Mouse (Mus musculus) R1 (cell line): ENCODE results near the gene Tekt5.
A peak's percentile ranks its signal among the peaks of the same experiment; 100 is the strongest.

ENCODE experiments used
- DNase-seq: peaks from one replicate; pipeline ENCODE4 v3.0.0-alpha.2; 2018; ENCODE audit warnings: low read depth, low spot score

Gene Tekt5

GRCm38 (mm10) chr16:10336454-10337421, 58.6 kb downstream of the Tekt5 start:
- peak; percentile 53 for DNase-seq

- no peak for DNase-seq
These were observed 59.3 kb downstream of the Tekt5 start for GRCm38 (mm10) chr16:10335953-10336352.

- no peak for DNase-seq
These were observed 62.6 kb downstream of the Tekt5 start for GRCm38 (mm10) chr16:10332732-10333131.

GRCm38 (mm10) chr16:10330586-10331495, 64.4 kb downstream of the Tekt5 start:
- DNase-seq, result no peak

GRCm38 (mm10) chr16:10327563-10328333, 67.5 kb downstream of the Tekt5 start:
- DNase-seq, result no peak

GRCm38 (mm10) chr16:10319914-10320569, 75.2 kb downstream of the Tekt5 start:
- no peak for DNase-seq

- peak; percentile 93 for DNase-seq
These were observed 78.1 kb downstream of the Tekt5 start for GRCm38 (mm10) chr16:10317197-10317544.

- DNase-seq, result peak; percentile 93
These were observed 78.6 kb downstream of the Tekt5 start for GRCm38 (mm10) chr16:10316493-10317196.

GRCm38 (mm10) chr16:10313646-10314088, 81.6 kb downstream of the Tekt5 start, which contains the start of gene Emp2:
Gene Emp2, minus strand, starts transcription at chr16:10313968.
- DNase-seq, result peak; percentile 31

- DNase-seq, result peak; percentile 27
These were observed 82.1 kb downstream of the Tekt5 start for GRCm38 (mm10) chr16:10313226-10313625.

- DNase-seq, result no peak
These were observed 83.3 kb downstream of the Tekt5 start for GRCm38 (mm10) chr16:10311989-10312388.

- DNase-seq, result no peak
These were observed 84.2 kb downstream of the Tekt5 start for GRCm38 (mm10) chr16:10311086-10311485.

- no peak for DNase-seq
These were observed 84.8 kb downstream of the Tekt5 start for GRCm38 (mm10) chr16:10310507-10310906.
